Mouse (Mus musculus) heart, embryonic 12.5 days (tissue): Measurements from ENCODE around the gene Sh3d19. TPM values are rescaled to one million over a fixed set of nuclear protein-coding genes. Genes with fewer than 3 reads are reported as not detected.

Source experiments
- ATAC-seq: fragments of 200-750 bp; cut with Nextera tagmentation; 2 replicates; pipeline ENCODE4 v1.8.0; 2017; ENCODE audit warnings: moderate TSS enrichment, moderate library complexity; ENCODE audit not compliant: insufficient number of reproducible peaks, low FRiP score
- H3K27ac ChIP-seq: fragments of 300-500 bp; sonication (generic); 2 replicates; pipeline ENCODE4 v1.5.1; 2016; ENCODE audit warnings: mild to moderate bottlenecking, moderate library complexity; ENCODE audit not compliant: poor library complexity, severe bottlenecking
- H3K27me3 ChIP-seq: fragments of 300-500 bp; sonication (generic); replicated peaks from 2 replicates; pipeline ENCODE4 v1.6.1; 2016; ENCODE audit warnings: mild to moderate bottlenecking, moderate library complexity
- H3K36me3 ChIP-seq: fragments of 300-500 bp; sonication (generic); 2 replicates; pipeline ENCODE4 v1.6.1; 2016; ENCODE audit warnings: mild to moderate bottlenecking, moderate library complexity
- H3K4me1 ChIP-seq: fragments of 300-500 bp; sonication (generic); replicated peaks from 2 replicates; pipeline ENCODE4 v1.6.1; 2016; ENCODE audit warnings: mild to moderate bottlenecking
- H3K4me2 ChIP-seq: fragments of 300-500 bp; sonication (generic); 2 replicates; pipeline ENCODE4 v1.6.1; 2016; ENCODE audit warnings: mild to moderate bottlenecking, moderate library complexity
- H3K4me3 ChIP-seq: fragments of 300-500 bp; sonication (generic); 2 replicates; pipeline ENCODE4 v1.5.1; 2016; ENCODE audit warnings: mild to moderate bottlenecking
- H3K9ac ChIP-seq: fragments of 300-500 bp; sonication (generic); 2 replicates; pipeline ENCODE4 v1.6.1; 2016; ENCODE audit warnings: mild to moderate bottlenecking, moderate library complexity
- H3K9me3 ChIP-seq: fragments of 300-500 bp; sonication (generic); replicated peaks from 2 replicates; pipeline ENCODE4 v1.6.1; 2016; ENCODE audit warnings: mild to moderate bottlenecking, moderate library complexity
- WGBS: fragments of 180-500 bp; shearing (Covaris S2); methylation state at CpG from one replicate; pipeline ENCODE4 v1.1.7; 2016; 5-methylcytosine and 5-hydroxymethylcytosine counted together
- polyA plus RNA-seq: library from polyadenylated mRNA; unstranded; fragments of >200 nt; fragmentation: Nextera tagmentation; extraction: Ambion mirVana; gene quantifications from 2 replicates; pipeline ENCODE4 v1.2.1, GENCODE M21; 2016

The Sh3d19 gene
- polyA plus RNA-seq, 1 experiment from 2014 or later: 16.6 TPM

- Histone ChIP-seq H3K27me3 (no peaks in the 10 kb centered on the region), H3K4me3 (no peak overlapping the region), H3K36me3 (no peaks in the 10 kb centered on the region), H3K9ac (no peak overlapping the region), H3K27ac (no peak overlapping the region), H3K9me3 (no peaks in the 10 kb centered on the region; the same call in 1 of the 2 replicates), H3K4me1 (no peaks in the 10 kb centered on the region), H3K4me2 (no peak overlapping the region)
- ATAC-seq: no peak
- WGBS: 86% methylated on average over 11 of the region's 11 CpGs
Measured at GRCm38 (mm10) chr3:86069646-86070250, 98.8 kb downstream of the Sh3d19 start.

DNA sequence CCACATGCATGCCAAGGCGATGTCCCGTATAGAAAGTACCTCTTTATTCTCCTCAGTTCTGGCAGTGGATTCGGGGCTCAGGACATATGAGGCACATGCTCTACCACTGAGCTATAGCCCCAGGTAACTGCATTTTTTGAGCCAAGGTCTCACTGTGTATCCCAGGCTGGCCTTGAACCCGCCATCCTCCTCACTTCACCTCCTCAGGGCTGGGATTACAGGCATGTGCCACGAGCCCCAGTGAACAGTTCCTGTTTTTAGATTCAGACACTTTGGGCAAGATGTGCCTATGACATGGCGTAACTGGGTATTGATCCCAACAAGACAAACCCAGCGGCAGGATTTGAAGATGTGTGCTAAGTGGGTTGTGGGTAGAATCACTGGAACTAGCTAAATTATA is 99.9 kb downstream of the Sh3d19 start:
- no peaks in the 10 kb centered on the region; the same call in 1 of the 2 replicates for H3K9me3 ChIP-seq
- H3K27me3 ChIP-seq: no peaks in the 10 kb centered on the region
- no peaks in the 10 kb centered on the region for H3K36me3 ChIP-seq
- no peaks in the 10 kb centered on the region for H3K4me1 ChIP-seq
- no peak overlapping the region for H3K9ac ChIP-seq
- H3K27ac ChIP-seq: no peak overlapping the region
- 89% methylated on average over 7 of the region's 7 CpGs for WGBS
- ATAC-seq: no peak
- H3K4me2 ChIP-seq: no peak overlapping the region
- H3K4me3 ChIP-seq: no peak overlapping the region

- WGBS: 80% methylated on average over 3 of the region's 3 CpGs
- ATAC-seq: no peak
- Histone ChIP-seq H3K27me3 (no peaks in the 10 kb centered on the region), H3K9me3 (no peaks in the 10 kb centered on the region; the same call in 1 of the 2 replicates), H3K4me3 (no peak overlapping the region), H3K9ac (no peak overlapping the region), H3K4me2 (no peak overlapping the region), H3K4me1 (no peaks in the 10 kb centered on the region), H3K36me3 (no peaks in the 10 kb centered on the region), H3K27ac (no peak overlapping the region)
Measured at GRCm38 (mm10) chr3:86072066-86072465, 101.2 kb downstream of the Sh3d19 start.

- WGBS: 76% methylated on average over 5 of the region's 5 CpGs
- Histone ChIP-seq H3K9me3 (no peaks in the 10 kb centered on the region; the same call in 1 of the 2 replicates), H3K4me1 (no peaks in the 10 kb centered on the region), H3K9ac (no peak overlapping the region), H3K4me3 (no peak overlapping the region), H3K36me3 (no peaks in the 10 kb centered on the region), H3K4me2 (no peak overlapping the region), H3K27ac (no peak overlapping the region), H3K27me3 (no peaks in the 10 kb centered on the region)
- no peak for ATAC-seq
Measured at GRCm38 (mm10) chr3:86072889-86073288, 102.0 kb downstream of the Sh3d19 start.

GRCm38 (mm10) chr3:86075593-86075992 is 104.7 kb downstream of the Sh3d19 start:
- no peak overlapping the region for H3K4me2 ChIP-seq
- ATAC-seq: no peak
- no peak overlapping the region for H3K9ac ChIP-seq
- 90% methylated on average over 5 of the region's 5 CpGs for WGBS
- H3K27ac ChIP-seq: no peak overlapping the region
- no peak overlapping the region for H3K4me3 ChIP-seq
- no peaks in the 10 kb centered on the region; the same call in 1 of the 2 replicates for H3K4me1 ChIP-seq
- no peaks in the 10 kb centered on the region for H3K36me3 ChIP-seq
- H3K9me3 ChIP-seq: no peaks in the 10 kb centered on the region; the same call in 1 of the 2 replicates
- H3K27me3 ChIP-seq: no peaks in the 10 kb centered on the region

GRCm38 (mm10) chr3:86076511-86077283 is 105.8 kb downstream of the Sh3d19 start:
- no peak overlapping the region for H3K27ac ChIP-seq
- WGBS: 57% methylated on average over 14 of the region's 14 CpGs
- no peaks in the 10 kb centered on the region for H3K27me3 ChIP-seq
- no peak overlapping the region for H3K9ac ChIP-seq
- no peaks in the 10 kb centered on the region for H3K36me3 ChIP-seq
- H3K4me3 ChIP-seq: no peak overlapping the region
- H3K4me2 ChIP-seq: 0 out of 2 replicates have a peak overlapping the region, but pooled peaks have one; percentile 11
- no peak for ATAC-seq
- no peaks in the 10 kb centered on the region; the same call in 1 of the 2 replicates for H3K4me1 ChIP-seq
- no peaks in the 10 kb centered on the region; the same call in 1 of the 2 replicates for H3K9me3 ChIP-seq

DNA sequence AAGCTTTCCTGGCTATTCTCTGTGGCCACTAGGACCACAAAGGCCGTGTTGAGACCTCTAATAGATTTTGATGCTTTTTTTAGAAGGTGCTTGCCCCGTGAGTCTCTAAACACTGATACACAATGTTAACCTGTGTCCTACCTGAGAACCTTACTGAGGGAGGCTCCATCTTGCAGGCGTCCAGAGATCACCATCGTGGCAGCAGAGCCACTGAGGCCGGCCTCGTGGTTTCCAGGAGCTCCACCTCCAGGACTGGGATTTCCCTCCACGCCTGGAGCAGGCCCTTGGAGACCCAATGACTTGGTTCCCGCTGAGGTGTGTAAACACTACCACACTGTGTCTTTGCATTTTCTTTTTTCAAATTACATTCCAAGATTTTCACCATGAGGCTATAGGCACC is 112.1 kb downstream of the Sh3d19 start:
- Histone ChIP-seq H3K4me1 (no peaks in the 10 kb centered on the region; the same call in 1 of the 2 replicates), H3K27me3 (no peaks in the 10 kb centered on the region), H3K36me3 (peaks cover 23% of the 10 kb centered on the region), H3K27ac (no peak overlapping the region), H3K9me3 (no peaks in the 10 kb centered on the region), H3K4me2 (no peak overlapping the region), H3K4me3 (no peak overlapping the region), H3K9ac (no peak overlapping the region)
- ATAC-seq: no peak
- 82% methylated on average over 8 of the region's 8 CpGs for WGBS

- Histone ChIP-seq H3K36me3 (peaks cover 24% of the 10 kb centered on the region), H3K4me1 (no peaks in the 10 kb centered on the region), H3K4me2 (no peak overlapping the region), H3K4me3 (no peak overlapping the region), H3K9ac (no peak overlapping the region), H3K27me3 (no peaks in the 10 kb centered on the region), H3K9me3 (no peaks in the 10 kb centered on the region), H3K27ac (no peak overlapping the region)
- ATAC-seq: no peak
- 89% methylated on average over 19 of the region's 19 CpGs for WGBS
Measured at GRCm38 (mm10) chr3:86085001-86085400, 114.1 kb downstream of the Sh3d19 start.

- 75% methylated on average over 3 of the region's 3 CpGs for WGBS
- H3K27me3 ChIP-seq: no peaks in the 10 kb centered on the region
- H3K4me3 ChIP-seq: no peak overlapping the region
- no peaks in the 10 kb centered on the region for H3K4me1 ChIP-seq
- ATAC-seq: no peak
- no peak overlapping the region for H3K4me2 ChIP-seq
- no peaks in the 10 kb centered on the region for H3K9me3 ChIP-seq
- H3K36me3 ChIP-seq: peaks cover 26% of the 10 kb centered on the region
- H3K27ac ChIP-seq: no peak overlapping the region
- no peak overlapping the region for H3K9ac ChIP-seq
Measured at GRCm38 (mm10) chr3:86087872-86088271, 117.0 kb downstream of the Sh3d19 start.

DNA sequence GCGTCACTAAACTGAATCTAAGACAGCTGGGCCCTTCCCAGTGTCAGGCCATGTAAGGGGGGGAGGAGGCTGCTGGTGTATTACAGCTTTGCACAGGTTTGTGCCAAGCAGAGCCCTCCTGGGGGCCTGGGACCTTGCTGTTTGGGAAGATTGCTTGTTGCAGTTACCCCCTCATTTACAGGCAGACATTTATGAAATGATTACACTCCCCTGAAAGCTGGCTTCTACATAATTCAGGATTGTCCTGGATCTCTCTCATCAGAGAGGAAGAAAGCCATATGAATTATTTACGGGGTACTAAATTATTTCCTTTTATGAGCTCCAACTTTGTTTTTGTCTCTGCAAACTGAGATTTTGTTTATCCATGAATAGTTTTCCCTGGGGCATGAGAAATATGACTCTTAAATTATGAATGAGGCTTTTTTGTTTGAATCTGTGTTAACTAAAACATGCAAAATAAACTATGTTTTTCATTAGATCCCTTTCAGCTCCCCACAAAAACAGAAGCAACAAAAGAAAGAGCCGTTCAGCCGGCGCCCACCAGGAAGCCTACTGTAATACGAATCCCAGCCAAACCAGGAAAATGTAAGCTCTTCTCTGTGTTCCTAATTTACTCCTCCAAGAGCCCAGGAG is 122.4 kb downstream of the Sh3d19 start:
- no peak overlapping the region for H3K4me3 ChIP-seq
- H3K36me3 ChIP-seq: peaks cover 7% of the 10 kb centered on the region; the same call in 1 of the 2 replicates
- H3K9me3 ChIP-seq: no peaks in the 10 kb centered on the region
- H3K4me2 ChIP-seq: no peak overlapping the region
- H3K27me3 ChIP-seq: no peaks in the 10 kb centered on the region
- ATAC-seq: no peak
- H3K4me1 ChIP-seq: no peaks in the 10 kb centered on the region
- H3K27ac ChIP-seq: no peak overlapping the region
- H3K9ac ChIP-seq: no peak overlapping the region
- 71% methylated on average over 6 of the region's 6 CpGs for WGBS

DNA sequence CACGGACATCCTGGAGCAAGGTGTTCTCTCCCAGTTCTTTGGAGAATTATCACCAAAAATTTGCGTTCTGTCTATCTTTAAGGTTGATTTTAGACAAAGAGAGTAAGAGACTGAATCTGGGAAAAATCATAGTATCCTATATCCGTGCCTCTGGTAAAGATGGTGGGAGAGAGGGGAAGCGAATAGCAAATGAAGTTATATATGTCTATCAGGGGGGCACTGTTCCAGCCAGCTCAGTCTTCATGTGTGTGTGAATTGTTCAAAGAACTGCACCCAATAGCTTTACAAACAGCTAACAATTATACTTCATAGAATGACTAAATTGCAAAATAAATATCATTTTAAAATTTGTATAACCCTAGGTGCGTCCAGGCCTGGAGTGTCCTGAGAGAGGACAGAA is 123.0 kb downstream of the Sh3d19 start:
- no peaks in the 10 kb centered on the region for H3K4me1 ChIP-seq
- WGBS: 83% methylated on average over 5 of the region's 5 CpGs
- H3K9me3 ChIP-seq: no peaks in the 10 kb centered on the region
- no peak overlapping the region for H3K9ac ChIP-seq
- H3K36me3 ChIP-seq: peaks cover 7% of the 10 kb centered on the region; the same call in 1 of the 2 replicates
- ATAC-seq: no peak
- no peaks in the 10 kb centered on the region for H3K27me3 ChIP-seq
- no peak overlapping the region for H3K4me3 ChIP-seq
- H3K27ac ChIP-seq: no peak overlapping the region
- H3K4me2 ChIP-seq: no peak overlapping the region
